In genomic region chr8:13614924-13615391, GRCm38 (mm10) we compare ENCODE assay signal across 9 mouse cellular contexts. TPM values are rescaled to one million over a fixed set of nuclear protein-coding genes. Genes with fewer than 3 reads are reported as not detected.
A peak's percentile ranks its signal among the peaks of the same experiment; 100 is the strongest.
DNase-seq lines count a peak whose midpoint lies in the region; ATAC-seq and TF ChIP-seq lines count a peak whose summit lies in the region.
"Had no signal": no experiment of that assay in that cellular context is flagged by ENCODE, and none has a peak within 500 bp of the region (broad histone marks: within the 10 kb centered on the region; RNA-seq: fewer than 3 reads in every experiment).

No protein-coding gene starts in this region.

- H3K4me3 ChIP-seq in hindbrain, postnatal 0 days (ENCODE audit: low read length) = no peak overlapping the region
- no peak overlapping the region for H3K4me3 ChIP-seq in hindbrain, embryonic 12.5 days
- H3K4me3 ChIP-seq in heart, adult 2 months = peak overlapping the region; percentile 12; the same call in 1 of the 2 replicates
- no peak overlapping the region for H3K4me3 ChIP-seq in lung, embryonic 16.5 days (ENCODE audit: low read length)
- no peak overlapping the region for H3K4me3 ChIP-seq in liver, postnatal 0 days (ENCODE audit: low read depth, low read length)
- no peak overlapping the region for H3K4me3 ChIP-seq in intestine, embryonic 15.5 days (replicated peaks)

- peaks cover 7% of the 10 kb centered on the region; the same call in 1 of the 2 replicates for H3K4me1 ChIP-seq in hindbrain, postnatal 0 days (ENCODE audit: insufficient read depth, low read length)
- peaks cover 7% of the 10 kb centered on the region; the same call in 1 of the 2 replicates for H3K4me1 ChIP-seq in hindbrain, embryonic 12.5 days
- H3K4me1 ChIP-seq in heart, adult 2 months (ENCODE audit: control insufficient read depth, insufficient read depth, low read length) = peaks cover 12% of the 10 kb centered on the region
- H3K4me1 ChIP-seq in lung, embryonic 16.5 days (replicated peaks; ENCODE audit: control insufficient read depth, insufficient read depth, low read length) = peaks cover 4% of the 10 kb centered on the region; the same call in 1 of the 2 replicates
- no peaks in the 10 kb centered on the region for H3K4me1 ChIP-seq in liver, postnatal 0 days (ENCODE audit: insufficient read depth)
- no peaks in the 10 kb centered on the region for H3K4me1 ChIP-seq in intestine, embryonic 15.5 days (replicated peaks)

- intact Hi-C loops in heart, adult 2 months (cut with DNase I) = no loop called here

- TF ChIP-seq POLR2A in heart, adult 2 months (IDR thresholded peaks at IDR 0.05; ENCODE audit: insufficient read depth, low read depth, low read length) = no peak

- no peaks in the 10 kb centered on the region for H3K9me3 ChIP-seq in hindbrain, postnatal 0 days (ENCODE audit: low read length)
- 0 out of 2 replicates have a peak, but pooled peaks cover 3% of the 10 kb centered on the region for H3K9me3 ChIP-seq in hindbrain, embryonic 12.5 days (replicated peaks)
- H3K9me3 ChIP-seq in lung, embryonic 16.5 days (ENCODE audit: control insufficient read depth, low read length) = no peaks in the 10 kb centered on the region
- H3K9me3 ChIP-seq in liver, postnatal 0 days (ENCODE audit: low read length) = no peaks in the 10 kb centered on the region
- no peaks in the 10 kb centered on the region for H3K9me3 ChIP-seq in intestine, embryonic 15.5 days

- no peaks in the 10 kb centered on the region for H3K79me2 ChIP-seq in heart, adult 2 months (replicated peaks; ENCODE audit: control insufficient read depth, insufficient read depth, low read length)

- 0 out of 2 replicates have a peak, but pooled peaks have one; percentile 8 for TF ChIP-seq CTCF in hindbrain, postnatal 0 days (IDR thresholded peaks at IDR 0.05; ENCODE audit: low read depth)
- TF ChIP-seq CTCF in heart, adult 2 months (IDR thresholded peaks at IDR 0.05) = peak; percentile 33
- TF ChIP-seq CTCF in liver, postnatal 0 days (IDR thresholded peaks at IDR 0.05; ENCODE audit: low read depth) = no peak

- peaks cover 31% of the 10 kb centered on the region; the same call in 1 of the 2 replicates for H3K36me3 ChIP-seq in hindbrain, postnatal 0 days (ENCODE audit: insufficient read depth, low read length)
- peaks cover 19% of the 10 kb centered on the region for H3K36me3 ChIP-seq in hindbrain, embryonic 12.5 days
- no peaks in the 10 kb centered on the region for H3K36me3 ChIP-seq in heart, adult 2 months (ENCODE audit: control insufficient read depth, insufficient read depth, low read length)
- peaks cover 15% of the 10 kb centered on the region for H3K36me3 ChIP-seq in lung, embryonic 16.5 days (ENCODE audit: control insufficient read depth, insufficient read depth, low read length)
- peaks cover 13% of the 10 kb centered on the region; the same call in 1 of the 2 replicates for H3K36me3 ChIP-seq in liver, postnatal 0 days (replicated peaks; ENCODE audit: insufficient read depth, low read length)
- 0 out of 2 replicates have a peak, but pooled peaks cover 3% of the 10 kb centered on the region for H3K36me3 ChIP-seq in intestine, embryonic 15.5 days

- H3K9ac ChIP-seq in hindbrain, postnatal 0 days (replicated peaks; ENCODE audit: low read length) = no peak overlapping the region
- H3K9ac ChIP-seq in hindbrain, embryonic 12.5 days = no peak overlapping the region
- peak overlapping the region; percentile 30; the same call in 1 of the 2 replicates for H3K9ac ChIP-seq in heart, adult 2 months (ENCODE audit: low read depth, low read length)
- H3K9ac ChIP-seq in lung, embryonic 16.5 days (ENCODE audit: low read length) = no peak overlapping the region
- no peak overlapping the region for H3K9ac ChIP-seq in liver, postnatal 0 days (replicated peaks)
- H3K9ac ChIP-seq in intestine, embryonic 15.5 days = no peak overlapping the region

- peak overlapping the region; percentile 26; the same call in 1 of the 2 replicates for H3K27ac ChIP-seq in hindbrain, postnatal 0 days
- no peak overlapping the region for H3K27ac ChIP-seq in hindbrain, embryonic 12.5 days
- H3K27ac ChIP-seq in heart, adult 2 months = peak overlapping the region; percentile 69
- H3K27ac ChIP-seq in lung, embryonic 16.5 days (ENCODE audit: low read length) = 0 out of 2 replicates have a peak overlapping the region, but pooled peaks have one; percentile 50
- no peak overlapping the region for H3K27ac ChIP-seq in liver, postnatal 0 days (ENCODE audit: low read depth)
- no peak overlapping the region for H3K27ac ChIP-seq in intestine, embryonic 15.5 days

- H3K4me2 ChIP-seq in hindbrain, postnatal 0 days (ENCODE audit: low read depth, low read length) = no peak overlapping the region
- no peak overlapping the region for H3K4me2 ChIP-seq in hindbrain, embryonic 12.5 days (replicated peaks)
- H3K4me2 ChIP-seq in lung, embryonic 16.5 days (ENCODE audit: low read depth, low read length) = no peak overlapping the region
- H3K4me2 ChIP-seq in liver, postnatal 0 days (ENCODE audit: low read depth, low read length) = no peak overlapping the region
- no peak overlapping the region for H3K4me2 ChIP-seq in intestine, embryonic 15.5 days (replicated peaks)

- no peaks in the 10 kb centered on the region for H3K27me3 ChIP-seq in hindbrain, postnatal 0 days (ENCODE audit: insufficient read depth, low read length)
- no peaks in the 10 kb centered on the region; the same call in 1 of the 2 replicates for H3K27me3 ChIP-seq in hindbrain, embryonic 12.5 days
- no peaks in the 10 kb centered on the region for H3K27me3 ChIP-seq in heart, adult 2 months (ENCODE audit: control insufficient read depth, insufficient read depth, low read length)
- H3K27me3 ChIP-seq in lung, embryonic 16.5 days (ENCODE audit: control insufficient read depth, insufficient read depth, low read depth, low read length) = no peaks in the 10 kb centered on the region
- no peaks in the 10 kb centered on the region for H3K27me3 ChIP-seq in liver, postnatal 0 days (ENCODE audit: insufficient read depth, low read length)
- no peaks in the 10 kb centered on the region for H3K27me3 ChIP-seq in intestine, embryonic 15.5 days (replicated peaks)

- WGBS in hindbrain, postnatal 0 days = 35% methylated on average over 10 of the region's 10 CpGs
- 53% methylated on average over 10 of the region's 10 CpGs for WGBS in hindbrain, embryonic 12.5 days
- 25% methylated on average over 10 of the region's 10 CpGs for WGBS in heart, adult 2 months
- WGBS in lung, embryonic 16.5 days = 44% methylated on average over 10 of the region's 10 CpGs
- 62% methylated on average over 10 of the region's 10 CpGs for WGBS in liver, postnatal 0 days (ENCODE audit: insufficient replicate concordance)
- 57% methylated on average over 10 of the region's 10 CpGs for WGBS in intestine, embryonic 15.5 days

- DNase-seq in hindbrain, postnatal 0 days (ENCODE audit: low spot score) = peak; percentile 40
- peak; percentile 67 for DNase-seq in NIH3T3 (ENCODE audit: low read depth)
- DNase-seq in heart, adult 2 months = peak in 1 of 2 experiments; percentile 49
- DNase-seq in right cerebral cortex, postnatal 36 days (ENCODE audit: low spot score in 2 of 2) = no peak
- DNase-seq in liver, postnatal 0 days = no peak
- DNase-seq: cerebellum, postnatal 36 days had no signal

- TF ChIP-seq EP300 in heart, adult 2 months (IDR thresholded peaks at IDR 0.05; ENCODE audit: insufficient read depth, low read depth, low read length) = peak; percentile 53; the same call in 1 of the 2 replicates
- TF ChIP-seq EP300 in liver, postnatal 0 days (IDR thresholded peaks at IDR 0.05; ENCODE audit: low read depth) = no peak

- peak; percentile 53 for ATAC-seq in hindbrain, postnatal 0 days
- ATAC-seq in hindbrain, embryonic 12.5 days (ENCODE audit: low FRiP score) = no peak
- ATAC-seq in lung, embryonic 16.5 days (ENCODE audit: low read depth) = peak; percentile 34
- ATAC-seq in liver, postnatal 0 days = no peak
- no peak for ATAC-seq in intestine, embryonic 15.5 days

RNA-seq across cellular contexts. Expression of gene 1700029H14Rik, which starts 52.7 kb away (rescaled TPM):
- 2.8 TPM in 1 of 2 replicates, not detected in the other for total RNA-seq in hindbrain, postnatal 0 days (2014; rRNA removed)
- polyA plus RNA-seq in hindbrain, postnatal 0 days (2015; fragmentation: Nextera tagmentation; extraction: Ambion mirVana) = 0.30 and 0.57 TPM in 2 replicates
- polyA plus RNA-seq in hindbrain, embryonic 12.5 days (2016; fragmentation: Nextera tagmentation; extraction: Ambion mirVana) = not detected in 2 replicates
- not detected for total RNA-seq in heart, adult 2 months (2021)
- 0.32 and 0.45 TPM in 2 replicates for polyA plus RNA-seq in heart, adult 2 months (2012; rRNA removed)
- polyA plus RNA-seq in lung, embryonic 16.5 days (2015; fragmentation: Nextera tagmentation; extraction: Ambion mirVana) = not detected in 2 replicates
- polyA plus RNA-seq in liver, postnatal 0 days (2015; fragmentation: Nextera tagmentation; extraction: Ambion mirVana) = not detected in 2 replicates
- not detected in 2 replicates for polyA plus RNA-seq in intestine, embryonic 15.5 days (2015; fragmentation: Nextera tagmentation; extraction: Ambion mirVana)

Comparison
In these comparisons a context has a peak if more than half of its experiments do, and no peak if none do; other contexts are left out.
1. ATAC-seq: peak in hindbrain, postnatal 0 days (single experiment) and lung, embryonic 16.5 days (single experiment); none in hindbrain, embryonic 12.5 days (single experiment), liver, postnatal 0 days (single experiment) and intestine, embryonic 15.5 days (single experiment).
2. H3K27ac ChIP-seq: peak in hindbrain, postnatal 0 days (single experiment), heart, adult 2 months (single experiment) and lung, embryonic 16.5 days (single experiment); none in hindbrain, embryonic 12.5 days (single experiment), liver, postnatal 0 days (single experiment) and intestine, embryonic 15.5 days (single experiment).
3. DNase-seq: peak in hindbrain, postnatal 0 days (single experiment) and NIH3T3 (single experiment); none in right cerebral cortex, postnatal 36 days (0 of 2) and liver, postnatal 0 days (single experiment).